11 mouse cellular contexts compared by ENCODE assay signal in genomic region chr7:144751833-144752232, GRCm38 (mm10). TPM values are rescaled to one million over a fixed set of nuclear protein-coding genes. Genes with fewer than 3 reads are reported as not detected.
DNase-seq lines count a peak whose midpoint lies in the region; ATAC-seq lines count a peak whose summit lies in the region.
"Had no signal": no experiment of that assay in that cellular context is flagged by ENCODE, and none has a peak within 500 bp of the region (broad histone marks: within the 10 kb centered on the region; RNA-seq: fewer than 3 reads in every experiment).

Gene Ano1, minus strand, starts transcription at chr7:144751974.

- no peaks in the 10 kb centered on the region for H3K4me1 ChIP-seq in embryonic facial prominence, embryonic 13.5 days
- H3K4me1 ChIP-seq in lung, embryonic 15.5 days, result peaks cover 58% of the 10 kb centered on the region
- H3K4me1 ChIP-seq in hindbrain, embryonic 11.5 days (replicated peaks; ENCODE audit: control insufficient read depth, insufficient read depth, low read length), result no peaks in the 10 kb centered on the region
- H3K4me1 ChIP-seq: hindbrain, embryonic 15.5 days had no signal

- no peak within 1 kb of the TSS for H3K9ac ChIP-seq in embryonic facial prominence, embryonic 13.5 days
- no peak within 1 kb of the TSS for H3K9ac ChIP-seq in lung, embryonic 15.5 days
- H3K9ac ChIP-seq in hindbrain, embryonic 11.5 days (ENCODE audit: low read depth, low read length), result no peak within 1 kb of the TSS
- H3K9ac ChIP-seq: hindbrain, embryonic 15.5 days had no signal

- no peak within 1 kb of the TSS for H3K27ac ChIP-seq in embryonic facial prominence, embryonic 13.5 days
- H3K27ac ChIP-seq in lung, embryonic 15.5 days, result peak within 1 kb of the TSS; percentile 59
- no peak within 1 kb of the TSS for H3K27ac ChIP-seq in hindbrain, embryonic 11.5 days (ENCODE audit: low read depth, low read length)
- H3K27ac ChIP-seq: hindbrain, embryonic 15.5 days; macrophage had no signal

- no peak for ATAC-seq in embryonic facial prominence, embryonic 13.5 days (ENCODE audit: insufficient number of reproducible peaks, insufficient read depth, low FRiP score, low TSS enrichment, low read depth)
- ATAC-seq in lung, embryonic 15.5 days (ENCODE audit: borderline replicate concordance, extremely low read depth, low FRiP score, low TSS enrichment), result peak; percentile 5; the same call in 1 of the 2 replicates
- no peak for ATAC-seq in hindbrain, embryonic 11.5 days (ENCODE audit: low FRiP score)

- no peaks in the 10 kb centered on the region for H3K36me3 ChIP-seq in embryonic facial prominence, embryonic 13.5 days
- no peaks in the 10 kb centered on the region for H3K36me3 ChIP-seq in lung, embryonic 15.5 days
- H3K36me3 ChIP-seq in hindbrain, embryonic 11.5 days (ENCODE audit: control insufficient read depth, insufficient read depth, low read length), result no peaks in the 10 kb centered on the region
- H3K36me3 ChIP-seq: hindbrain, embryonic 15.5 days had no signal

- no peak within 1 kb of the TSS for H3K4me3 ChIP-seq in embryonic facial prominence, embryonic 13.5 days
- no peak within 1 kb of the TSS for H3K4me3 ChIP-seq in lung, embryonic 15.5 days
- no peak within 1 kb of the TSS for H3K4me3 ChIP-seq in hindbrain, embryonic 11.5 days (ENCODE audit: low read depth, low read length)
- H3K4me3 ChIP-seq: hindbrain, embryonic 15.5 days had no signal

- H3K27me3 ChIP-seq in embryonic facial prominence, embryonic 13.5 days, result no peaks in the 10 kb centered on the region
- no peaks in the 10 kb centered on the region for H3K27me3 ChIP-seq in lung, embryonic 15.5 days
- no peaks in the 10 kb centered on the region for H3K27me3 ChIP-seq in hindbrain, embryonic 11.5 days (ENCODE audit: control insufficient read depth, insufficient read depth, low read length)
- H3K27me3 ChIP-seq: hindbrain, embryonic 15.5 days had no signal

- no peak within 1 kb of the TSS for H3K4me2 ChIP-seq in embryonic facial prominence, embryonic 13.5 days
- H3K4me2 ChIP-seq in lung, embryonic 15.5 days, result peak within 1 kb of the TSS; percentile 12; the same call in 1 of the 2 replicates
- no peak within 1 kb of the TSS for H3K4me2 ChIP-seq in hindbrain, embryonic 11.5 days (replicated peaks; ENCODE audit: low read depth, low read length)
- H3K4me2 ChIP-seq: hindbrain, embryonic 15.5 days had no signal

- H3K9me3 ChIP-seq in embryonic facial prominence, embryonic 13.5 days, result no peaks in the 10 kb centered on the region
- no peaks in the 10 kb centered on the region for H3K9me3 ChIP-seq in lung, embryonic 15.5 days
- H3K9me3 ChIP-seq in hindbrain, embryonic 11.5 days (ENCODE audit: control insufficient read depth, low read length), result no peaks in the 10 kb centered on the region
- H3K9me3 ChIP-seq: hindbrain, embryonic 15.5 days had no signal

- 83% methylated on average over 9 of the region's 9 CpGs for WGBS in embryonic facial prominence, embryonic 13.5 days
- WGBS in lung, embryonic 15.5 days, result 41% methylated on average over 9 of the region's 9 CpGs
- WGBS in hindbrain, embryonic 11.5 days, result 72% methylated on average over 9 of the region's 9 CpGs

- no peak for DNase-seq in gastrocnemius, postnatal 4 days (ENCODE audit: low spot score in 2 of 2)
- no peak for DNase-seq in gastrocnemius, adult 18-20 months (ENCODE audit: low spot score)
- no peak for DNase-seq in adrenal gland, adult 2 months
- no peak for DNase-seq in frontal cortex, postnatal 14 days (ENCODE audit: low spot score in 2 of 2)
- DNase-seq in hindbrain, embryonic 11.5 days (ENCODE audit: low spot score), result no peak
- DNase-seq in cerebellum, postnatal 4 days (ENCODE audit: low spot score in 2 of 2), result no peak
- DNase-seq: cerebellum, adult 8-10 months had no signal

RNA-seq across cellular contexts. Expression of gene Ano1, which starts in this region (rescaled TPM):
- 10 to 100 TPM; 10.2 to 10.6 TPM for total RNA-seq in gastrocnemius, postnatal 4 days (2021)
- total RNA-seq in gastrocnemius, adult 18-20 months (2021), result 1 to 10 TPM; 2.3 to 3.4 TPM
- total RNA-seq in adrenal gland, adult 2 months (2021), result 10 to 100 TPM; 24.6 to 32.4 TPM
- 13.9 and 17.1 TPM in 2 replicates for polyA plus RNA-seq in adrenal gland, adult 2 months (2012; rRNA removed)
- polyA plus RNA-seq in embryonic facial prominence, embryonic 13.5 days (2015; fragmentation: Nextera tagmentation; extraction: Ambion mirVana), result 12.0 and 12.8 TPM in 2 replicates
- polyA plus RNA-seq in lung, embryonic 15.5 days (2015; fragmentation: Nextera tagmentation; extraction: Ambion mirVana), result 76.2 and 90.2 TPM in 2 replicates
- polyA plus RNA-seq in hindbrain, embryonic 11.5 days (2014; fragmentation: Nextera tagmentation; extraction: Ambion mirVana), result 6.2 and 7.1 TPM in 2 replicates
- polyA plus RNA-seq: macrophage had no signal
